Mouse (Mus musculus): ENCODE results near the gene Hvcn1.

Hvcn1 gene

GRCm38 (mm10) chr5:122267136-122267535 lies 60.5 kb downstream of the Hvcn1 start:
- DNase-seq (ENCODE audit: low spot score): no peak

GRCm38 (mm10) chr5:122267899-122268298 lies 61.3 kb downstream of the Hvcn1 start:
- DNase-seq (ENCODE audit: low spot score): peak; percentile 80

- no peak for DNase-seq (ENCODE audit: low spot score)
These were observed 62.4 kb downstream of the Hvcn1 start for GRCm38 (mm10) chr5:122268858-122269604.

- DNase-seq (ENCODE audit: low spot score): no peak
These were observed 66.2 kb downstream of the Hvcn1 start for GRCm38 (mm10) chr5:122272821-122273220.

GRCm38 (mm10) chr5:122274785-122275184 lies 68.2 kb downstream of the Hvcn1 start:
- no peak for DNase-seq (ENCODE audit: low spot score)

GRCm38 (mm10) chr5:122278946-122279345 lies 72.3 kb downstream of the Hvcn1 start:
- no peak for DNase-seq (ENCODE audit: low spot score)

- no peak for DNase-seq (ENCODE audit: low spot score)
These were observed 73.3 kb downstream of the Hvcn1 start for GRCm38 (mm10) chr5:122279799-122280421.

- DNase-seq (ENCODE audit: low spot score): no peak
These were observed 73.8 kb downstream of the Hvcn1 start for GRCm38 (mm10) chr5:122280422-122280826.

GRCm38 (mm10) chr5:122280827-122281462 lies 74.3 kb downstream of the Hvcn1 start:
- no peak for DNase-seq (ENCODE audit: low spot score)

GRCm38 (mm10) chr5:122283828-122284182 lies 77.2 kb downstream of the Hvcn1 start:
- DNase-seq (ENCODE audit: low spot score): no peak

GRCm38 (mm10) chr5:122284183-122285028 lies 77.8 kb downstream of the Hvcn1 start, which contains the start of gene Pptc7:
Pptc7 (plus strand) TSS chr5:122284365.
- peak; percentile 94 for DNase-seq (ENCODE audit: low spot score)

GRCm38 (mm10) chr5:122285029-122285766 lies 78.6 kb downstream of the Hvcn1 start:
- DNase-seq (ENCODE audit: low spot score): peak; percentile 43

- no peak for DNase-seq (ENCODE audit: low spot score)
These were observed 79.2 kb downstream of the Hvcn1 start for GRCm38 (mm10) chr5:122285767-122286150.

GRCm38 (mm10) chr5:122286191-122286590 lies 79.6 kb downstream of the Hvcn1 start:
- DNase-seq (ENCODE audit: low spot score): no peak

GRCm38 (mm10) chr5:122287026-122287425 lies 80.4 kb downstream of the Hvcn1 start:
- DNase-seq (ENCODE audit: low spot score): no peak

- no peak for DNase-seq (ENCODE audit: low spot score)
These were observed 81.7 kb downstream of the Hvcn1 start for GRCm38 (mm10) chr5:122288147-122288811.

GRCm38 (mm10) chr5:122291149-122291548 lies 84.5 kb downstream of the Hvcn1 start:
- no peak for DNase-seq (ENCODE audit: low spot score)

All from retina, embryonic 14.5 days (tissue).